Mouse (Mus musculus): ENCODE data around the gene Frmd4b.
A peak's percentile ranks its signal among the peaks of the same experiment; 100 is the strongest.
"Not testable (repeated sequence)": the region's sequence is repeated elsewhere in the genome, so short reads cannot be mapped to it uniquely, and the experiment has no call there.

Gene Frmd4b

DNA sequence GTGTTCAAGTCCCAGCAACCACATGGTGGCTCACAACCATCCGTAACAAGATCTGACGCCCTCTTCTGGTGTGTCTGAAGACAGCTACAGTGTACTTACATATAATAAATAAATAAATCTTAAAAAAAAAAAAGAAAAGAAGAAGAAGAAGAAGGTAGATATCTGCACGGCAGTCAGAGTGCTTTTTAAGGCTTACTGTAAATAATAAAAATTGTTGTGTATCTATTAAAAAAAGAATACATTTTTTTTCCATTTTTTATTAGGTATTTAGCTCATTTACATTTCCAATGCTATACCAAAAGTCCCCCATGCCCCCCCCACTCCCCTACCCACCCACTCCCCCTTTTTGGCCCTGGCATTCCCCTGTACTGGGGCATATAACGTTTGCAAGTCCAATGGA is 259.7 kb downstream of the Frmd4b start:
- not testable (repeated sequence) for DNase-seq (ENCODE audit: low spot score)

GRCm38 (mm10) chr6:97356612-97357011 is 260.7 kb downstream of the Frmd4b start:
- DNase-seq (ENCODE audit: low spot score) = peak; percentile 38

DNA sequence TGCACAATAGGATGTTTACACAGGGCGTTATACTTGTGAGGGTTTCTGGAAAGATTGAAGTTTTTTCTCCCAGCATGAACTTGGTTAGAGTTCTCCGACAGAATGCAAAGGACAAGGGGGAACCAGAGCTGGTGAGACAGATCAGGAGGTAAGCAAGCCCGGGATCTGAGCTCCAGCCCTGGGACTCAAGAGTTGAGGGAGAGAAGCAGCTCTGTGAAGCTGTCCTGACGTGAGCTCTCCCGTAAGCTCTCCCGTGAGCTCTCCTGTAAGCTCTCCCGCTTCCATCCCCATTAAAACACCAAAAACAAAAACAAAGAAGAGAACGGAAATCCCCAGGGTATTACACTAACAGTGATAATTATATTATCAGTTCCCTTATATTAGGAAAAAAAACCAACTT is 262.2 kb downstream of the Frmd4b start:
- DNase-seq (ENCODE audit: low spot score) = no peak

- peak; percentile 81 for DNase-seq (ENCODE audit: low spot score)
These were observed 263.4 kb downstream of the Frmd4b start for GRCm38 (mm10) chr6:97353933-97354332.

DNA sequence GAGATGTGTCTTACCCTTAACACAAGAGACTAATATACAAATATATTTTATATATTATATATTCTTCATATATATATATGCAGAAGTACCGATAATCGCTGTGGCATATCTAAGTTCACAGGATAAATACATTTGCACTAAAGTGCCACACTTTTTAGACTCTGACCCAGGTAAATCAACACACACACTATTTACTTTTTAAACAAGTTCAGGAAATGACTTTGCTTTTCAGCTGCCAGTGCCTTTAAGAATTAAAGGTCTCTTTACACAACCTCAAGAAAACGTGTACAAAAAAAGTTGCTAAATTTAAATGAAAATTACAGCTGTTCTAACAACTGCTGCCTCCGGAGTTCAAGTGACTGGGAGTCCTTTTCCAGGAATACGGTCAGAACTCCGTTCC is 264.0 kb downstream of the Frmd4b start:
- peak; percentile 16 for DNase-seq (ENCODE audit: low spot score)

- DNase-seq (ENCODE audit: low spot score) = peak; percentile 49
These were observed 264.7 kb downstream of the Frmd4b start for GRCm38 (mm10) chr6:97352505-97353154.

- DNase-seq (ENCODE audit: low spot score) = peak; percentile 51
These were observed 267.8 kb downstream of the Frmd4b start for GRCm38 (mm10) chr6:97349355-97350138.

GRCm38 (mm10) chr6:97346932-97347331 is 270.4 kb downstream of the Frmd4b start:
- no peak for DNase-seq (ENCODE audit: low spot score)

GRCm38 (mm10) chr6:97346527-97346926 is 270.8 kb downstream of the Frmd4b start:
- DNase-seq (ENCODE audit: low spot score) = no peak

DNA sequence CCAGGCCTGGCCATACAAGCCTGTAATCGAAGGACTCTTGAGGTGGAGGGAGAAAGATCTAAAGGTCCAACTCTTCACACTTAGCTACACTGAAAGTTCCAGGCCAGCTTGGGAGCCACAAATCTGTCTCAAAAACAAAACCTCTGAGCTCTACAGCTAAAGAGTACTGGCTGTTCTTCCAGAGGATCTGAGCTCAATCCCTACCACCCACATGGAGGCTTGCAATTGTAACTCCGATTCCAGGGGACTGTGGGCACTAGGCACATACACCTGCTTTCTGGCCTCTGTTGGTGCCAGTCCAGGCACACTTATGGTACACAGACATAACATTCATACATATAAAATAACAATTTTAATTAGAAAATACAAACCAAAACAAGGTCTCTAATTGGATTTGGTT is 271.4 kb downstream of the Frmd4b start:
- no peak for DNase-seq (ENCODE audit: low spot score)

- no peak for DNase-seq (ENCODE audit: low spot score)
These were observed 275.2 kb downstream of the Frmd4b start for GRCm38 (mm10) chr6:97342185-97342584.

DNA sequence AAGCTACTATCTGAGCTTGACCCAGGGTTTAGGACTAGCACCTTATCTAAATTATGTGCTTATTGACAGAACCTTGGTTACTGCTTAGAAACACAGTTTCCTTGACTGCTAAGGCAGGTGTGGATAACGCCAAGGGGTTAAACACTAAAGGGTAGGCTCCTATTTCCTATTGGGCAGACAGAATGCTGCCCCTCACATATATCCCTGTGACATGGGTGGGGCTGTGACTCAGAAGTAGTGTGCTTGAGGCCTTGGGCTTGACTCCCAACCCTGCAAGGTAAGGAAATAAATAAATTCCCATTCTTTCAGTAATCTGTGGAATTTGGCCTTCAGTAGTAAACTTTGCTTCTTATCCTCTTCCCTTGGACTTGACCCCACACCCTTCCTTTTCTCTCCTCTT is 275.7 kb downstream of the Frmd4b start:
- DNase-seq (ENCODE audit: low spot score) = no peak

DNA sequence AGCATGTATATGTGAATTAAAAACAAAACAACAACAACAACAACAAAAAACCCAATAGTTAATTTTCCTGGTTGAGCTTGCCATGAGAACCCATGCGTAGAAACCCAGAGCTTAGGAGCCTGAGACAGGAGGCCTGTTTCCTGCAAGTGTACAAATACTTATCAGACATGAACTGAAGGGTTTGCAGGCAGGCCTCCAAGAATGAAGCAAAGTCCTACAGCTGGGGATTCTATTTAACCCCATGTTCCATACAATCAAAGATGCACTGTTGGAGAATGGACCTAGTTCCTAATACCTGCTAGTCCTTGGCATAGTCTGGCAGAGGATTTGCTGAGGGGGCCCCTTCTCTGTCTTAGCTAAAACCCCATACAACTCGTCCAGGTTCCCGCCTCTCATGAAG is 276.2 kb downstream of the Frmd4b start:
- DNase-seq (ENCODE audit: low spot score) = no peak

- no peak for DNase-seq (ENCODE audit: low spot score)
These were observed 277.0 kb downstream of the Frmd4b start for GRCm38 (mm10) chr6:97340211-97340791.

- peak; percentile 49 for DNase-seq (ENCODE audit: low spot score)
These were observed 278.1 kb downstream of the Frmd4b start for GRCm38 (mm10) chr6:97339271-97339681.

DNA sequence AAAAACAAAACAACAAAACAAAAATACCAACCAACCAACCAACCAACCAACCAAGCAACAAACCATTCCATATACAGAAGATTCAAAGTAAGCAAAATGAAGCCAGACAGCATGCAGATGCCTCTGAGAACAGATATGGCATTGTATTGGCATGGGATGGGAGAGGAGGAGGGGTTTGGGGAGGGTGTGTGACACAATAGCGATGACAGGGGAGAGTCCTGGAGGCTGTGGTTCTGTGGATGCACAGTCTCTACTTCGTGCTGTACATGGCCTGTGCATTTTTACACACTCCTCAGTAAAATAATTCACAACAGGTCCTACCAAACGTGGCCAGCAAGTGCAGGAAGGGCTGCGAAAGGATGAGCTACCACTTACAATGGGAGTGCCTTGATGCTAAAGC is 278.5 kb downstream of the Frmd4b start:
- no peak for DNase-seq (ENCODE audit: low spot score)

- DNase-seq (ENCODE audit: low spot score) = no peak
These were observed 284.0 kb downstream of the Frmd4b start for GRCm38 (mm10) chr6:97333323-97333722.

- no peak for DNase-seq (ENCODE audit: low spot score)
These were observed 293.4 kb downstream of the Frmd4b start for GRCm38 (mm10) chr6:97323951-97324350.

- no peak for DNase-seq (ENCODE audit: low spot score)
These were observed 295.2 kb downstream of the Frmd4b start for GRCm38 (mm10) chr6:97322126-97322525.

- no peak for DNase-seq (ENCODE audit: low spot score)
These were observed 296.2 kb downstream of the Frmd4b start for GRCm38 (mm10) chr6:97321156-97321555.

- no peak for DNase-seq (ENCODE audit: low spot score)
These were observed 298.3 kb downstream of the Frmd4b start for GRCm38 (mm10) chr6:97319081-97319480.

- no peak for DNase-seq (ENCODE audit: low spot score)
These were observed 299.4 kb downstream of the Frmd4b start for GRCm38 (mm10) chr6:97317956-97318355.

DNA sequence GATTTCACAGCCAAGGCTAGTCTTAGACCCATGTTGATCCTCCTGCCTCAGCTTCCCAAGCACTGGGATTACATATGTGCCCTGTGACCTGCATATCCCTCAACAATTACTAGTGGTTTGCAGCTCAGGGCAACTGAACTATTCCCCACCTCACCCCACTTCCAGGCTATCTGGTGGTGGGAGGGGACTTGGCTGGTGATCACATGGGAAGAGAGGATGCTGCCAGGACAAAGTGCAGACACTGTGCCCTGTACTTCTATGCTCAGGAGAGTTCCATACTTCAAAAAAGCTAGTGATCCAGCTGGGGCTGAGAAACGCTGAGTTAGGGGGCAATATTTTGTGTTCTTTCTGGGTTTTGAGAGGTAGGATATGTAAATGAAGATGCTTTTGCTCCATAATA is 300.6 kb downstream of the Frmd4b start:
- DNase-seq (ENCODE audit: low spot score) = no peak

Data from embryo, embryonic 10.5 days (tissue).